8 mouse cellular contexts compared by ENCODE assay signal in genomic region chr11:22512038-22513001, GRCm38 (mm10). TPM values are rescaled to one million over a fixed set of nuclear protein-coding genes. Genes with fewer than 3 reads are reported as not detected.
DNase-seq lines count a peak whose midpoint lies in the region; ATAC-seq lines count a peak whose summit lies in the region.

TSS of gene Tmem17 (plus strand) at chr11:22512088.

- H3K27ac ChIP-seq in intestine, embryonic 16.5 days (ENCODE audit: low read length) = peak within 1 kb of the TSS; percentile 96

- no peaks in the 10 kb centered on the region for H3K36me3 ChIP-seq in intestine, embryonic 16.5 days (ENCODE audit: control insufficient read depth, insufficient read depth, low read length)

- DNase-seq in adrenal gland, adult 8-10 months = peak; percentile 81
- peak; percentile 86 for DNase-seq in embryo, embryonic 11 days
- DNase-seq in gastrocnemius, postnatal 4 days (ENCODE audit: low spot score in 2 of 2) = peak; percentile 90 to 91
- DNase-seq in left cerebral cortex, postnatal 25 days (ENCODE audit: low spot score in 2 of 2) = peak; percentile 86 to 87
- peak; percentile 78 for DNase-seq in mesoderm, embryonic 11.5 days (ENCODE audit: low read depth, low spot score)
- peak; percentile 89 for DNase-seq in right cerebral cortex, postnatal 25 days
- DNase-seq in urinary bladder, postnatal 36 days (ENCODE audit: low spot score in 2 of 2) = peak; percentile 85 to 87

- no peaks in the 10 kb centered on the region for H3K27me3 ChIP-seq in intestine, embryonic 16.5 days (replicated peaks; ENCODE audit: control insufficient read depth, insufficient read depth, low read length)

- under 1% methylated on average over 66 of the region's 73 CpGs for WGBS in intestine, embryonic 16.5 days

- H3K4me2 ChIP-seq in intestine, embryonic 16.5 days (ENCODE audit: low read depth, low read length) = peak within 1 kb of the TSS; percentile 81

- H3K9me3 ChIP-seq in intestine, embryonic 16.5 days (ENCODE audit: control insufficient read depth, low read length) = no peaks in the 10 kb centered on the region

- no peaks in the 10 kb centered on the region for H3K4me1 ChIP-seq in intestine, embryonic 16.5 days (ENCODE audit: control insufficient read depth, insufficient read depth, low read length)

- peak within 1 kb of the TSS; percentile 83 for H3K4me3 ChIP-seq in intestine, embryonic 16.5 days (ENCODE audit: low read length)

- peak; percentile 98 for ATAC-seq in intestine, embryonic 16.5 days

- peak within 1 kb of the TSS; percentile 96 for H3K9ac ChIP-seq in intestine, embryonic 16.5 days (ENCODE audit: low read depth, low read length)

- intact Hi-C loops in left cerebral cortex, postnatal 25 days (cut with DNase I) = loop anchor here (1.0 to 10.0 kb wide), 5 partner anchors 50 to 462 kb away; partner anchors contain the start of gene Zrsr1

RNA-seq across cellular contexts. Expression of gene Tmem17, which starts in this region (rescaled TPM):
- total RNA-seq in adrenal gland, adult 8-10 months (2022) = 1 to 10 TPM; 3.3 to 4.3 (median 3.6) TPM
- 1 to 10 TPM; 3.5 to 4.2 TPM for total RNA-seq in gastrocnemius, postnatal 4 days (2021)
- polyA plus RNA-seq in intestine, embryonic 16.5 days (2015; fragmentation: Nextera tagmentation; extraction: Ambion mirVana) = 9.5 and 9.6 TPM in 2 replicates
- total RNA-seq in left cerebral cortex, postnatal 25 days (2021) = 1 to 10 TPM; 5.8 to 7.6 TPM

Comparison
In these comparisons a context has a peak if more than half of its experiments do, and no peak if none do; other contexts are left out.
1. Peak in every context shown above with its lines: DNase-seq, ATAC-seq, H3K4me3 ChIP-seq and H3K27ac ChIP-seq.